Mouse (Mus musculus): ENCODE results near the gene Gphn. TPM values are rescaled to one million over a fixed set of nuclear protein-coding genes. Genes with fewer than 3 reads are reported as not detected.
"Not testable (repeated sequence)": the region's sequence is repeated elsewhere in the genome, so short reads cannot be mapped to it uniquely, and the experiment has no call there.

The Gphn gene
- polyA plus RNA-seq, 1 experiment from 2014 or later, result 34.7 TPM

DNA sequence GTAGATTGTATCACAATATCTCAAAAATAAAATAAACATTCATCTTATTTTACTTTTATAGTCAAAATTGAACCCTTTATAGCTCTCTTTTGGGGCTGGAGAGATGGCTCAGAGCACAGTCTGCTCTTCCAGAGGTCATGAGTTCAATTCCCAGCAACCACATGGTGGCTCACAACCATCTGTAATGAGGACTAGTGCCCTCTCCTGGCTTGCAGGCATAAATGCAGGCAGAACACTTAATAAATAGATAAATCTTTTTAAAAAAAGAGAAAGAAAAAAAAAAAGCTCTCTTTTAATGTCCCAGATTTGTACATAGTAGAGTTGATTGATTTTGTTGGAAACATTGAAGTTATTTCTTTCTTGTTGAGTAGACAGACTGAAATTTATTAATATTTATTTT, 311.4 kb downstream of the Gphn start:
- not testable (repeated sequence) for H3K27me3 ChIP-seq (replicated peaks; ENCODE audit: control insufficient read depth, insufficient read depth, low read length); H3K27ac ChIP-seq (ENCODE audit: low read length); H3K4me2 ChIP-seq (ENCODE audit: low read length); H3K9me3 ChIP-seq (ENCODE audit: control insufficient read depth, low read length); H3K36me3 ChIP-seq (ENCODE audit: control insufficient read depth, insufficient read depth); H3K9ac ChIP-seq (replicated peaks; ENCODE audit: low read depth, low read length); ATAC-seq; H3K4me3 ChIP-seq (replicated peaks; ENCODE audit: low read length); H3K4me1 ChIP-seq (replicated peaks; ENCODE audit: control insufficient read depth, insufficient read depth, low read length)

DNA sequence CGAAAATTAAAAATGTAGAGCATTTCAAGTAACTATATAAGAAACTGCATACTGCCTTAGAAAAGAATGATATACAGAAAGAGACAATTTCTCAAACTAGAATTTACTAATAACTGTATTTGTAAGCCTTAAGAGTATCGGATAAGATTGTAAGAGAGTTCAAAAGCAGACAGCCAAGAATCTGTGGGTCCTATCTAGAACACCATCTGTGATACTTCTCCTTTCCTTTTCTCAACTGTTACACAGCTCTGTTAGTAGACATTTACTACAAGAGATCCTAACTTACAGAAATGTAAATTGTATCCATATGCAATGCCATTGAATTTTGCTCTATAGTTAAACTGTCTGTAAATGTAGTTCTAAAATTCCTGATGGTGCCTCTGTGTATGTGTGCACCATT, 324.7 kb downstream of the Gphn start:
- Histone ChIP-seq H3K27me3 (replicated peaks; ENCODE audit: control insufficient read depth, insufficient read depth, low read length) (no peaks in the 10 kb centered on the region), H3K9me3 (ENCODE audit: control insufficient read depth, low read length) (no peaks in the 10 kb centered on the region), H3K4me1 (replicated peaks; ENCODE audit: control insufficient read depth, insufficient read depth, low read length) (no peaks in the 10 kb centered on the region), H3K4me3 (replicated peaks; ENCODE audit: low read length) (no peak overlapping the region), H3K36me3 (ENCODE audit: control insufficient read depth, insufficient read depth) (no peaks in the 10 kb centered on the region), H3K4me2 (ENCODE audit: low read length) (no peak overlapping the region), H3K9ac (replicated peaks; ENCODE audit: low read depth, low read length) (no peak overlapping the region), H3K27ac (ENCODE audit: low read length) (no peak overlapping the region)
- WGBS, result 86% methylated on average over 2 of the region's 2 CpGs
- no peak for ATAC-seq

DNA sequence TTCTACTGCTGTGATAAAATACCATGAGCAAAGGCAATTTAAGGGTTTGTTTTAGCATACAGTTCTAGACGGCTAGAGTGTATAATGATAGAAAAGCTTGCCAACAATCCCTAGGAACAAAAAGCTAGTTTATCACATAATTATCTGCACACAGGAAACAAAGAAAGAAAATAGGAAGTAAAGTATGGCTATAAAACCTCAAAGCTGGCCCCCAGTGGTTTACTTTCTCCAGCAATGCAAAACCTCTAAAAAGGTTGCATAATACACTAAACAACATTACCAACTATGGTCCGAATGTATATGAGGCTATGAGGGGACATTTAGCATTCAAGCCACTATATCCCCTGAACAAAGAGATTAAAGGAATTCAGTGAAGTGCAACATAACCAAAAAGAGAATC, 405.6 kb downstream of the Gphn start:
- Histone ChIP-seq H3K27me3 (replicated peaks; ENCODE audit: control insufficient read depth, insufficient read depth, low read length) (no peaks in the 10 kb centered on the region), H3K4me2 (ENCODE audit: low read length) (no peak overlapping the region), H3K36me3 (ENCODE audit: control insufficient read depth, insufficient read depth) (no peaks in the 10 kb centered on the region), H3K27ac (ENCODE audit: low read length) (no peak overlapping the region), H3K4me3 (replicated peaks; ENCODE audit: low read length) (no peak overlapping the region), H3K9ac (replicated peaks; ENCODE audit: low read depth, low read length) (no peak overlapping the region), H3K4me1 (replicated peaks; ENCODE audit: control insufficient read depth, insufficient read depth, low read length) (no peaks in the 10 kb centered on the region), H3K9me3 (ENCODE audit: control insufficient read depth, low read length) (no peaks in the 10 kb centered on the region)
- no peak for ATAC-seq
- 48% methylated on average over 2 of the region's 2 CpGs for WGBS

DNA sequence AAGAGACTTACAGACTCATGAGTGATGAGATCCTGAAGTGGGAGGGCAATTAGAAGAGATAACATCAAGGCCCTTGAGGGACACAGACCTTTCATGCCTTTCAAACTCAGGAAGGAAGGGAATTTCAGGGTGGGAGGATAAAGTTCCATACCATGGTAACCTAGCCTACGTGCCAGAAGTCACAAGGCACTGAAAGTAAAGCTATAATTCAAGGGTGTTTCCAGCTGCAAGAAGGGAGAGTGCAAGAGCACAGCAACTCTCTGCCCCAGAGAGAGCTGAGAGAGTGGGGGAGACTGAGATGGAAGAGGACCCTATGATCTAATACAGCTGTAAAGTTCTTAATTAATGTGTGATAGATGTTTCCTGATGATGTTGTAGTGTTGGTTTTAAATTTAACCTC, 413.3 kb downstream of the Gphn start:
- H3K4me1 ChIP-seq (replicated peaks; ENCODE audit: control insufficient read depth, insufficient read depth, low read length), result no peaks in the 10 kb centered on the region
- no peaks in the 10 kb centered on the region for H3K27me3 ChIP-seq (replicated peaks; ENCODE audit: control insufficient read depth, insufficient read depth, low read length)
- H3K4me2 ChIP-seq (ENCODE audit: low read length), result no peak overlapping the region
- WGBS, result 71% methylated on average over 1 of the region's 1 CpGs
- H3K27ac ChIP-seq (ENCODE audit: low read length), result no peak overlapping the region
- no peak for ATAC-seq
- no peaks in the 10 kb centered on the region for H3K36me3 ChIP-seq (ENCODE audit: control insufficient read depth, insufficient read depth)
- no peak overlapping the region for H3K9ac ChIP-seq (replicated peaks; ENCODE audit: low read depth, low read length)
- H3K4me3 ChIP-seq (replicated peaks; ENCODE audit: low read length), result no peak overlapping the region
- no peaks in the 10 kb centered on the region for H3K9me3 ChIP-seq (ENCODE audit: control insufficient read depth, low read length)

DNA sequence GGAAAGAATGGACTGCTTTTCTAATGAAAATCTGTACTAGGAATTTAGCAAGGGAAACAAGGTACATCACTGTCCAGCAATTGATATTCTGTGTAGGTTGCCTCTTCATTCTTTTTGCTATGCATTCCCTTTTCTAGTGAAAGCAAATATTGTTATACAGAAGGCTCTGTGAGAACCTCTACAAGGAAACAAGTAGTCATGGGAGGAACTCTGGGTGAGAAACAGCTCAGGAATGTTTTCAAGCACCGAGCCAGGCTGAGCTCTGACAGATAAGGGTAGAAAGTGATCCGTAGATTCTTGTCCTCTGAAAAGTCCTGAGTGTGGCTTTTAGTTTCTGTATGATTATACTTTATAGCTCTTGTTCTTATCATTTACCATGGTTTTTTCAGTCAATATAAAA, 413.9 kb downstream of the Gphn start:
- Histone ChIP-seq H3K27ac (ENCODE audit: low read length) (no peak overlapping the region), H3K4me2 (ENCODE audit: low read length) (no peak overlapping the region), H3K27me3 (replicated peaks; ENCODE audit: control insufficient read depth, insufficient read depth, low read length) (no peaks in the 10 kb centered on the region), H3K36me3 (ENCODE audit: control insufficient read depth, insufficient read depth) (no peaks in the 10 kb centered on the region), H3K4me3 (replicated peaks; ENCODE audit: low read length) (no peak overlapping the region), H3K9me3 (ENCODE audit: control insufficient read depth, low read length) (no peaks in the 10 kb centered on the region), H3K9ac (replicated peaks; ENCODE audit: low read depth, low read length) (no peak overlapping the region), H3K4me1 (replicated peaks; ENCODE audit: control insufficient read depth, insufficient read depth, low read length) (no peaks in the 10 kb centered on the region)
- ATAC-seq, result no peak
- WGBS, result 70% methylated on average over 2 of the region's 2 CpGs

DNA sequence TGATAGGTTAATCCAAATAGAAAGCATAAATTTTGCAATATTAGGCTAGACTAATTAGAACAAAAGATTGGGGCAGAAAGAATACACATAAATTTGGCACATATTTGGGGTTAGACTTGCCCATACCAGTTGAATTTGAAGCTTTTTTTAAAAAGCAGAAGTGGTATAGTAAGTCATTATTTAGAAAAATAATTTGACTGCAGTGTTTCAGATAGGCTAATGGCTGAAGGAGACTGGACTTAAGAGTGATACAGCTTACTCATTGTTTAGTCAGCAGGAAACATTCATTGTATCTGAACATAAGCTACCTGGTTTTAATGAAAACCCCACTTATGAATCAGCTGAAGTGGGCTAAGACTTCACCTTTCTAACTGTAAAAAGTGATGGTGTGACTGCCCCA, 415.0 kb downstream of the Gphn start:
- Histone ChIP-seq H3K27me3 (replicated peaks; ENCODE audit: control insufficient read depth, insufficient read depth, low read length) (no peaks in the 10 kb centered on the region), H3K36me3 (ENCODE audit: control insufficient read depth, insufficient read depth) (no peaks in the 10 kb centered on the region), H3K9ac (replicated peaks; ENCODE audit: low read depth, low read length) (no peak overlapping the region), H3K27ac (ENCODE audit: low read length) (no peak overlapping the region), H3K4me3 (replicated peaks; ENCODE audit: low read length) (no peak overlapping the region), H3K9me3 (ENCODE audit: control insufficient read depth, low read length) (no peaks in the 10 kb centered on the region), H3K4me2 (ENCODE audit: low read length) (no peak overlapping the region), H3K4me1 (replicated peaks; ENCODE audit: control insufficient read depth, insufficient read depth, low read length) (no peaks in the 10 kb centered on the region)
- no peak for ATAC-seq

DNA sequence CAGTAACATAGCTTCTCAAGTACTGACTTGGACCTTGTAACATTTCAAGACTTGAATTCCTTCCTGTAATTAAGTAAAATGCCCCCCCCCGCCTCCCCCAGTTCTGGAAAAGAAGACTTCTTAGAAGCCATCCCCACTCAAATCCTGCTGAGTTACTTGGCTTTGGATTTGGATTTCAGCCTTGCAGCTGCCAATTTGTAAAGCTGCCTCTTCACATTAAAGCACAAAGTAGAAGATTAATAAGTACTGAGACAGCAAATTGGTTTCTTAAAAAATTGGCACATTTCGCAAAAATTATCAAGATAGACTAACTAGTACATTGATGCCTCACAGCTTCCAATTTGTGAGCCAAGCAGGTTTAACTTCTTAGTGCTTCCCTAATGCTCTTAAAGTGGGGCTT, 417.5 kb downstream of the Gphn start:
- 0 out of 2 replicates have a peak, but pooled peaks have one; percentile 47 for ATAC-seq
- WGBS, result 56% methylated on average over 2 of the region's 2 CpGs
- Histone ChIP-seq H3K27me3 (replicated peaks; ENCODE audit: control insufficient read depth, insufficient read depth, low read length) (no peaks in the 10 kb centered on the region), H3K36me3 (ENCODE audit: control insufficient read depth, insufficient read depth) (no peaks in the 10 kb centered on the region), H3K9ac (replicated peaks; ENCODE audit: low read depth, low read length) (no peak overlapping the region), H3K4me3 (replicated peaks; ENCODE audit: low read length) (no peak overlapping the region), H3K4me1 (replicated peaks; ENCODE audit: control insufficient read depth, insufficient read depth, low read length) (no peaks in the 10 kb centered on the region), H3K27ac (ENCODE audit: low read length) (no peak overlapping the region), H3K9me3 (ENCODE audit: control insufficient read depth, low read length) (no peaks in the 10 kb centered on the region), H3K4me2 (ENCODE audit: low read length) (no peak overlapping the region)

DNA sequence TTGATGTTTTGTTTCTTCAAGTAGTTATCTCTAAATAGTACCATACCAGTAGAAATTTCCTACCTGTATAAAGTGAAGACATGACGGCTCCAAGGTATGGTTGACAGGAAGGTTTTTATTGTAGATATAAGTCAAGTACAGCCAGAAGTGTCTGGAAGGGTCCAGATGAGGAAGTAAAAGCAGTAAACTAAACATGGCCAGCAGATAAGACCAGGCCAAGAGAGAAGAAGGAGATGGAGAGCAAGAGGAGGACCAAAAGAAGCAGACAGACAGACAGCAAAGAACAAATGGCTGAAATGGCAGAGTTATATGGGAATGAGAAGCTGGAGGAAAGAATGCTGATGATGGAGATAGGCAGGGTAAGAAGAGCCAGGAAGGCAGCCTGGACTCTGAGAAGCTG, 419.1 kb downstream of the Gphn start:
- Histone ChIP-seq H3K4me2 (ENCODE audit: low read length) (no peak overlapping the region), H3K36me3 (ENCODE audit: control insufficient read depth, insufficient read depth) (no peaks in the 10 kb centered on the region), H3K27me3 (replicated peaks; ENCODE audit: control insufficient read depth, insufficient read depth, low read length) (no peaks in the 10 kb centered on the region), H3K9ac (replicated peaks; ENCODE audit: low read depth, low read length) (no peak overlapping the region), H3K4me3 (replicated peaks; ENCODE audit: low read length) (no peak overlapping the region), H3K4me1 (replicated peaks; ENCODE audit: control insufficient read depth, insufficient read depth, low read length) (no peaks in the 10 kb centered on the region), H3K27ac (ENCODE audit: low read length) (no peak overlapping the region), H3K9me3 (ENCODE audit: control insufficient read depth, low read length) (no peaks in the 10 kb centered on the region)
- no peak for ATAC-seq
- WGBS, result 93% methylated on average over 1 of the region's 1 CpGs

DNA sequence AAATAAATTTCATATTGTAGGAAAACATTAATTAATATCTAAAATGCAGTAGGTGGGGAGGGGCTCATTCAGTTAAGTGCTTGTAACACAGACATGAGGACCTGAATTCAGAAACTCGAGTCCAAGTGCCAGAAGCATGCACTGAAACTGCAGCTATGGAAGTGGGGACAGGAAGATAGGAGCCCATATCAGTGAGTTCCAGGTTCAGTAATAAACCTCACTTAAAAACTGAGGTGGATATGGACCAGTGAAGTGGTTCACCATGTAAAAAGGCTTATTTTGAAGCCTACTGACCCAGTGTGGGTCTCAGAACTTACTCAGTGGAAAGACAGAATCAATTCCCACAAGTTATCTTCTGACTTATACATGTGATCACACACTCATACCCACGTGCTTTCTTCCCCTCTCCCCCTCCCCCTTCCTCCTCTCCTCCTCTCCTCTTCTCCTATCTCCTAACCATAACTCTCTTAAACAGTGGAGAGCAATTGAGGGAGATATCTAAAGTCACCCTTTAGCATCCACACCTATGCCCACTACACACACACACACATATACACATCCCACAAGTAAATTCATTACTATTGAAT, 433.6 kb downstream of the Gphn start:
- no peaks in the 10 kb centered on the region for H3K4me1 ChIP-seq (replicated peaks; ENCODE audit: control insufficient read depth, insufficient read depth, low read length)
- no peak overlapping the region for H3K27ac ChIP-seq (ENCODE audit: low read length)
- no peaks in the 10 kb centered on the region for H3K27me3 ChIP-seq (replicated peaks; ENCODE audit: control insufficient read depth, insufficient read depth, low read length)
- H3K4me3 ChIP-seq (replicated peaks; ENCODE audit: low read length), result no peak overlapping the region
- no peak overlapping the region for H3K4me2 ChIP-seq (ENCODE audit: low read length)
- no peak overlapping the region for H3K9ac ChIP-seq (replicated peaks; ENCODE audit: low read depth, low read length)
- no peaks in the 10 kb centered on the region for H3K9me3 ChIP-seq (ENCODE audit: control insufficient read depth, low read length)
- H3K36me3 ChIP-seq (ENCODE audit: control insufficient read depth, insufficient read depth), result no peaks in the 10 kb centered on the region
- no peak for ATAC-seq
- WGBS, result 63% methylated on average over 2 of the region's 2 CpGs

DNA sequence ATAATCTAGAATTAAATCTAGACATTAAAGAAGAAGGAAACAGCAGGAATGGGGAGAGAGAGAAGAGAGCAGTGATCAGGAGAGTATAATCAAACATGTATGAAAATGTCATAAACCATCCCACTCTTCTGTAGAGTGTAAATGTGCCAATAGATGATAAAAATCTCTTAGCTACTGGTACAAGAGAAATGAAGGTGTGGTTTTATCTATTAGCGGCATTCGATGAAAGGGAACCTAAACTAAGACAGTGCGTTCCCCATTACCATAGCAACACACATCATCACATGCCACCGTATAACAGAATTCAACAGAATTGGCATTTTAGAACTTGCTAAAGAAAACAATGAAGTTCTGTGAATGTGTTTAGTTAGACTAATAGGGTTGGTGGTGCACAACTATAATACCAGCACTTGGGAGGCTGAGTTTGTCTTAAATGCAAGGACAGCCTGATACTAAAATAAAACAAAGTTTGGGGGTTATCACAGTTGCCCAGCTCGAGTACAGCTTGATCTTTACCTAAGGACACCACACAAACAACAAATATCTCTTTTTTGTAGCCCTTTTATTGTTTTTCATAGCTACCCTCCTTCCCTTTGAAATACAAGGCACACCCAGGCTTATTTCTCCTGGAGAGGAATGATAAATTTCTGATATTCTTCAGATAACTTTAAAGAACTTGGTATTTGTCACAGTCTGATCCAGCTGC, 452.1 kb downstream of the Gphn start:
- Histone ChIP-seq H3K9me3 (ENCODE audit: control insufficient read depth, low read length) (no peaks in the 10 kb centered on the region), H3K27me3 (replicated peaks; ENCODE audit: control insufficient read depth, insufficient read depth, low read length) (no peaks in the 10 kb centered on the region), H3K4me3 (replicated peaks; ENCODE audit: low read length) (no peak overlapping the region), H3K36me3 (ENCODE audit: control insufficient read depth, insufficient read depth) (peaks cover 2% of the 10 kb centered on the region; the same call in 1 of the 2 replicates), H3K9ac (replicated peaks; ENCODE audit: low read depth, low read length) (no peak overlapping the region), H3K27ac (ENCODE audit: low read length) (no peak overlapping the region), H3K4me2 (ENCODE audit: low read length) (no peak overlapping the region), H3K4me1 (replicated peaks; ENCODE audit: control insufficient read depth, insufficient read depth, low read length) (no peaks in the 10 kb centered on the region)
- no peak for ATAC-seq
- 82% methylated on average over 5 of the region's 5 CpGs for WGBS

Measured in forebrain, embryonic 16.5 days (tissue).